8 mouse cellular contexts compared by ENCODE assay signal in genomic region chr3:103809799-103810150, GRCm38 (mm10). TPM values are rescaled to one million over a fixed set of nuclear protein-coding genes. Genes with fewer than 3 reads are reported as not detected.
DNase-seq lines count a peak whose midpoint lies in the region; ATAC-seq and TF ChIP-seq lines count a peak whose summit lies in the region.

No protein-coding gene starts in this region.

- peaks cover 18% of the 10 kb centered on the region for H3K4me1 ChIP-seq in heart, embryonic 10.5 days
- H3K4me1 ChIP-seq in ES-Bruce4 (ENCODE audit: control insufficient read depth, insufficient read depth, low read length): no peaks in the 10 kb centered on the region

- H3K4me3 ChIP-seq in heart, embryonic 10.5 days: peak overlapping the region; percentile 87
- peak overlapping the region; percentile 99 for H3K4me3 ChIP-seq in ES-Bruce4 (ENCODE audit: low read depth, low read length)

- peak overlapping the region; percentile 87 for H3K9ac ChIP-seq in ES-Bruce4 (ENCODE audit: low read depth, poor library complexity, severe bottlenecking)

- TF ChIP-seq EP300 in ES-Bruce4 (IDR thresholded peaks at IDR 0.05; ENCODE audit: insufficient read depth, low read depth, low read length): no peak

- TF ChIP-seq CTCF in ES-Bruce4 (IDR thresholded peaks at IDR 0.05; ENCODE audit: low read depth, low read length): no peak

- H3K27me3 ChIP-seq in heart, embryonic 10.5 days (ENCODE audit: insufficient read depth, poor library complexity, severe bottlenecking): no peaks in the 10 kb centered on the region
- no peaks in the 10 kb centered on the region for H3K27me3 ChIP-seq in ES-Bruce4 (ENCODE audit: control insufficient read depth, insufficient read depth, low read length, poor library complexity, severe bottlenecking)

- DNase-seq in heart, embryonic 10.5 days (ENCODE audit: low spot score): no peak
- no peak for DNase-seq in heart, postnatal 4 days
- peak; percentile 3 for DNase-seq in forelimb bud, embryonic 11.5 days (ENCODE audit: low read depth, low spot score)
- DNase-seq in cerebellum, adult 11-12 months: no peak
- no peak for DNase-seq in urinary bladder, postnatal 25 days (ENCODE audit: low spot score)
- DNase-seq in thymus, postnatal 25 days: no peak

- peak; percentile 36 for ATAC-seq in megakaryocyte, adult 5-6 weeks (ENCODE audit: poor library complexity, severe bottlenecking)

- H3K27ac ChIP-seq in heart, embryonic 10.5 days: peak overlapping the region; percentile 96
- peak overlapping the region; percentile 30; the same call in 1 of the 2 replicates for H3K27ac ChIP-seq in ES-Bruce4 (ENCODE audit: insufficient read depth, low read length)

- no peak for TF ChIP-seq POLR2A in ES-Bruce4 (IDR thresholded peaks at IDR 0.05; ENCODE audit: insufficient read depth, low read length)

- 3% methylated on average over 14 of the region's 14 CpGs for WGBS in heart, embryonic 10.5 days

- no peaks in the 10 kb centered on the region for H3K9me3 ChIP-seq in heart, embryonic 10.5 days
- no peaks in the 10 kb centered on the region for H3K9me3 ChIP-seq in ES-Bruce4 (replicated peaks; ENCODE audit: control insufficient read depth, insufficient read depth, low read length, poor library complexity, severe bottlenecking)

- peaks cover 34% of the 10 kb centered on the region for H3K36me3 ChIP-seq in heart, embryonic 10.5 days
- H3K36me3 ChIP-seq in ES-Bruce4 (ENCODE audit: control insufficient read depth, insufficient read depth, low read length, poor library complexity, severe bottlenecking): peaks cover 13% of the 10 kb centered on the region

RNA-seq across cellular contexts. Expression of gene Gm43064, which starts 0.4 kb away (rescaled TPM):
- polyA plus RNA-seq in heart, embryonic 10.5 days (2016; fragmentation: Nextera tagmentation; extraction: Ambion mirVana): not detected in 2 replicates
- under 1 TPM in 1 of 2 experiments, not detected in 1; 0.27 TPM for total RNA-seq in heart, postnatal 4 days (2021)
- not detected in 2 replicates for polyA plus RNA-seq in ES-Bruce4 (2011; ENCODE audit: insufficient read depth, insufficient read length, low read depth, missing spikeins)
- 0.32 and 0.45 TPM in 2 replicates for total RNA-seq in megakaryocyte, adult 5-6 weeks (2015)
- not detected in 2 replicates for total RNA-seq in megakaryocyte, adult 5-6 weeks (2017)

RNA-seq across cellular contexts. Expression of gene Ap4b1, which starts 0.5 kb away (rescaled TPM):
- polyA plus RNA-seq in heart, embryonic 10.5 days (2016; fragmentation: Nextera tagmentation; extraction: Ambion mirVana): 20.3 and 20.8 TPM in 2 replicates
- total RNA-seq in heart, postnatal 4 days (2021): 1 to 10 TPM; 8.6 to 9.1 TPM
- 14.6 and 15.6 TPM in 2 replicates for polyA plus RNA-seq in ES-Bruce4 (2011; ENCODE audit: insufficient read depth, insufficient read length, low read depth, missing spikeins)
- total RNA-seq in megakaryocyte, adult 5-6 weeks (2015): 19.2 and 20.2 TPM in 2 replicates
- 17.8 TPM in 2 replicates for total RNA-seq in megakaryocyte, adult 5-6 weeks (2017)

RNA-seq across cellular contexts. Expression of gene Dclre1b, which starts 0.5 kb away (rescaled TPM):
- polyA plus RNA-seq in heart, embryonic 10.5 days (2016; fragmentation: Nextera tagmentation; extraction: Ambion mirVana): 25.7 and 25.8 TPM in 2 replicates
- total RNA-seq in heart, postnatal 4 days (2021): 10 to 100 TPM; 13.6 to 14.2 TPM
- 9.3 and 10.9 TPM in 2 replicates for polyA plus RNA-seq in ES-Bruce4 (2011; ENCODE audit: insufficient read depth, insufficient read length, low read depth, missing spikeins)
- total RNA-seq in megakaryocyte, adult 5-6 weeks (2015): 33.1 and 37.1 TPM in 2 replicates
- 23.4 and 24.5 TPM in 2 replicates for total RNA-seq in megakaryocyte, adult 5-6 weeks (2017)

RNA-seq across cellular contexts. Expression of gene Hipk1, which starts 18.4 kb away (rescaled TPM):
- polyA plus RNA-seq in heart, embryonic 10.5 days (2016; fragmentation: Nextera tagmentation; extraction: Ambion mirVana): 8.2 and 9.5 TPM in 2 replicates
- 10 to 100 TPM; 96.7 to 98.2 TPM for total RNA-seq in heart, postnatal 4 days (2021)
- 52.3 and 55.9 TPM in 2 replicates for polyA plus RNA-seq in ES-Bruce4 (2011; ENCODE audit: insufficient read depth, insufficient read length, low read depth, missing spikeins)
- total RNA-seq in megakaryocyte, adult 5-6 weeks (2015): 287 and 324 TPM in 2 replicates
- 142 and 182 TPM in 2 replicates for total RNA-seq in megakaryocyte, adult 5-6 weeks (2017)

RNA-seq across cellular contexts. Expression of gene Bcl2l15, which starts 22.6 kb away (rescaled TPM):
- polyA plus RNA-seq in heart, embryonic 10.5 days (2016; fragmentation: Nextera tagmentation; extraction: Ambion mirVana): 0.13 and 1.4 TPM in 2 replicates
- total RNA-seq in heart, postnatal 4 days (2021): not detected
- polyA plus RNA-seq in ES-Bruce4 (2011; ENCODE audit: insufficient read depth, insufficient read length, low read depth, missing spikeins): 0.91 TPM in 1 of 2 replicates, not detected in the other
- 0.30 and 0.76 TPM in 2 replicates for total RNA-seq in megakaryocyte, adult 5-6 weeks (2015)
- 0.22 and 2.5 TPM in 2 replicates for total RNA-seq in megakaryocyte, adult 5-6 weeks (2017)
